Mouse (Mus musculus) cerebellum, postnatal 14 days (tissue): ENCODE data around the gene Klf1.
A peak's percentile ranks its signal among the peaks of the same experiment; 100 is the strongest.

Experiments
- DNase-seq, 2 experiments: peaks; one replicate each; pipeline ENCODE4 v3.0.0; 2021; ENCODE audit warnings: mixed read lengths in 2 of 2

Klf1 gene

DNA sequence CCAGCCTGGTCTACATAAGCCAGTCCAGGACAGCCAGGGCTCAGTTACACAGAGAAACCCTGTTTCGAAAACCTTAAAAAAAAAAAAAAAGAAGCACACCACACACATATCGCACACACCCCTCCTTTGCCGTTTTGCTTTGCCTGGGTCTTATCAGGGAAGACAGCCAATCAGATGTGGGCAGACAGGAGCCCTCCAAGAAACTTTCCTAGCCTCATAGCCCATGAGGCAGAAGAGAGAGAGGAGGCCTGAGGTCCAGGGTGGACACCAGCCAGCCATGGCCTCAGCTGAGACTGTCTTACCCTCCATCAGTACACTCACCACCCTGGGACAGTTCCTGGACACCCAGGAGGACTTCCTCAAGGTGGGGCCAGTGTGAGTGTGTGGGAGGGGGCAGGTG, at the start of gene Klf1:
Klf1 (plus strand) TSS at position 177 of the 400 bp plus-strand sequence.
- DNase-seq = no peak

DNA sequence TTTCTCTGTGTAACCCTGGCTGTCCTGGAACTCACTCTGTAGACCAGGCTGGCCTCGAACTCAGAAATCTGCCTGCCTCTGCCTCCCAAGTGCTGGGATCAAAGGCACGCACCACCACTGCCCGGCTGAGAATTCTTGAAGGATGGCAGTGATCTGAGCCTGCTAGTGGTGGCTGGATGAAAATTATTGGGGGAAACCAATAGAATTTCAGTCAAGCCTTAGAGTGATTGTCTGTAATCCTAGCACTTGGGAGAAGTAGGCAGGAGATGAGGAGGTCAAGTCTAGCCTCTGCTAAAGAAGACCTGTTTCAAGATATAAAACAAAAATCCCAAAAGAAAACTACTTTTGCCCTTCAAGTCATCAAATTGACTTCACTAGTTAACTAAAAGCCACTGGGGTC, 45.3 kb upstream of the Klf1 start:
- DNase-seq = no peak

DNA sequence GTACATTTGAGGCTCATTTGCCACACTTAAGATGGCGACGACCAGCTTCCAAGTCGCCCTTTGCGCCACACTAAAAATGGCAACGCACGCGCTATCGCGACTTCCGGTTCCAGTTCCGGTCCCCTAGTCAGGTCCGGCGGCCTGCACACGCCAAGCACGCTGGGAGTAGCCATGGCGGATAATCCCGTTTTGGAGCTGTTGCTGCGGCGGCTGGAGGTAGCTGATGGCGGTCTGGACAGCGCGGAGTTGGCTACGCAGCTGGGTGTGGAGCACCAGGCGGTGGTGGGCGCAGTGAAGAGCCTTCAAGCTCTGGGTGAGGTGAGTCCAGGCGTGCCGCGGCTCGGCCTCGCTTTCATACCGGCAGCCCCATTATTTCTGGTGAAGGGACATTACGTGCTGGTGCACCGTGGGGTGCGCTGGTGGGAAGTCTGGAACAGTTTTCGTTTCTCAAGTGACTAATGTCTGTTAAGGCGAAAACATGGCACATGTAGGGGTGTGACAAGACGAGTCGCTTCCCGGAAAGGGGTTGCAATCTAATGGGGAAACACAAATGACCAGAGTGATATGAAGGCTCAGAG, 44.8 kb upstream of the Klf1 start, which contains the start of gene Farsa:
Farsa (plus strand) TSS at position 126 of the 578 bp plus-strand sequence.
- peak; percentile 94 to 95 for DNase-seq

DNA sequence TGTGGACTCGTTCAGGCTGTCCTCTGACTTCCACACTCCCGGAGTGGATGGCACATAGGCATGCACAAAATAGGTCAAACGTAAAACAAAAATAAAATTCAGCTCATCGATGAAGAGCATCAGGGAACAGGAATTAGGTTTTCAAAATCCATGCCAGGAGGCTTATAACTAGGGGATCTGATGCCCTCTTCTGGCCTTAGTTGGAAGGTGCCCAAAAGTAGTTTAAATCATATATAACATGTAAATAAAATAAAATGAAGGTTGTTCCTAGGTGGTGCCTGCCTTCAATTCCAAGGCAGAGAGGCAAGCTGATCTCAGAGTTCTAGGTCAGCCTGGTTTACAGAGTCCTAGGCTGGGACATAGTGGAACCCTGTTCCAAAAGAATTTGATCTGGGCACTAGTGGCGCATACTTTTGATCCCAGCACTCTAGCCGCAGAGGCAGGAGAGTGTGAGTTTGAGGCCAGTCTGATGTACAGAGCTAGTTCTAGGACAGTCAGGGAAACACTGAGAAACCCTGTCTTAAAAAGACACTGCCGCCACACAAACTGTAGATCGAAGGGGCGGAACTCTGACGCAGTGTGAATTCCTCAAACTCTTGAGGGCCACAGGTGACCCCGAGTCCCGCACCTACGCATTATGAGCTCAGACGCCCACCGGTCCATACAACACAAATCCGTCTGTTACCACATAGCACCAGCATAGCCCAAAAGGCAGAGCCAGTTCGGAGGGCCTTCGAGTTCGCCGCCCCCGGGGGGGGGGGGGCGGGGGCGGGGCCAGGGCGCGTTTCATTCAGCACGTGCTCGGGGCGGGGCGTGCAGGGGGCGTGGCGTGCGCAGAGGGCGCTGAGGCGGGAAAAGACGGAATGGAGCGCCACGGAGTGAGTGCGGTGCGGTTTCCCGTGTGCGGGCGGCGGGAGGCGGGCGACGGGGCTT, 30.1 kb upstream of the Klf1 start, which contains the start of gene Syce2:
Syce2 (plus strand) TSS at position 736 of the 933 bp plus-strand sequence.
- peak; percentile 71 to 84 for DNase-seq

DNA sequence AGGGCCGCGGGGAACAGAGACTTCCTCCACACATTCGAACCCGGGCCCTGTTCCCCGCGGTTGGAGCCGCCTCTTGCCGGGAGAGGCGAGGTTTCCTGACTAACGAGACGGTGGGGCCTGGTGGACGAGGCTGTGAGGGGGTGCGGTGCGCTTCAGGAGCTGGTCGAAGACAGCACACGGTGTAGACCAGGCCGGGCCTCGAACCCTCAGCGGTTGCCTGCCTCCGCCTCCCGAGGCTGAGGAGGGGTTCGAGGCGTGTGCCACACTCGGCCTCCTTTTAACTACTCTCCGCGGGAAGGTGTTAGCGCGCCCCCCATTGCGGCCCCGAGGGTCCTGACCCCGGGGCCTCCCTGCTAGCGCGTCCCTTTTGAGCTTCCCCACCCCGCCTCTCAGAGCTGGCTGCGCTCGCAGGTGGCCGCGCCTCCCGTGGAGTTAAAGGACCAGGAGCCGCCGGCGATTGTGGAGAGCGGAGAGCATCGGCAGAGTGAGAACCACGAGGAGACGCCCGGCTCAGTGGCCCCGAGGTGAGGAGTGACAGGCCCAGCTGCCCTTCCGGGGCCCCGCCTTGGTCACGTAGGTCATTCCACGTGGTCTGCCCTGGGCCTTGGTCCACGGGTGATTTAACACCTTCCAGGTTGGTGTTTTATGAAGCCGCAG, 29.3 kb upstream of the Klf1 start:
- DNase-seq = peak; percentile 29 to 48

DNA sequence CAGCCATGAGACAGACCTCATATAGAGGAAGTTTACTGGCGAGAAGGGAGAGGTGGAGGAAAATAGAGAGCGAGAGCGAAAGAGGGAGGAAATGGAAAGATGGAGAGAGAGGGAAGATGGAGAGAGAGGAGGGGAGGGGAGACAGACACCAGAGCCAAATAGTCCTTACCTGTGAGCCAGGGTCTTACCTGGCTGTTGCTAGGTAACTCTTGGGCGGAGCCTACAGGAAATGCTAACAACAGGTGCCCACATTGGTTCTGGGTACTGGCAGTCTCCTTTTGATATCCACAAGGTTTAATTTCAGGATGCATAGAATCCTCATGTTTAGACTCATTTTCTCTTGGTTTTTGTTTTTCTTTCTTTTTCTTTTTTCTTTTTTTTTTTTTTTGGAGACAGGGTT, 28.7 kb upstream of the Klf1 start:
- no peak for DNase-seq

DNA sequence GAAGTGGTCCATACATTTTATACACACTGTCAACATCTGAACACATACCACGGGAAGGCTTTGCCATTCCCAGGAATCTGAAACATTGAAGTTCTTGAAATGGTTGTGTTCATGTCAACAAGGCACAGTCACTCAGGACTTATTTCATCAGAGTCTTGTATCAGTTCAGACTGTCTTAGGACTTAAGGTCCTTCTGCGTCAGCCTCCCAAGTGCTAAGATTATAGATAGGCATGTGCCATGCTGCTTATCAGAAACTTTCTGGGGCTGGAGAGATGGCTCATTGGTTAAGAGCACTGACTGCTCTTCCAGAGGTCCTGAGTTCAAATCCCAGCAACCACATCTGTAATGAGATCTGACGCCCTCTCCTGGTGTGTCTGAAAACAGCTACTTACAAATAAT, 27.4 kb upstream of the Klf1 start:
- no peak for DNase-seq

DNA sequence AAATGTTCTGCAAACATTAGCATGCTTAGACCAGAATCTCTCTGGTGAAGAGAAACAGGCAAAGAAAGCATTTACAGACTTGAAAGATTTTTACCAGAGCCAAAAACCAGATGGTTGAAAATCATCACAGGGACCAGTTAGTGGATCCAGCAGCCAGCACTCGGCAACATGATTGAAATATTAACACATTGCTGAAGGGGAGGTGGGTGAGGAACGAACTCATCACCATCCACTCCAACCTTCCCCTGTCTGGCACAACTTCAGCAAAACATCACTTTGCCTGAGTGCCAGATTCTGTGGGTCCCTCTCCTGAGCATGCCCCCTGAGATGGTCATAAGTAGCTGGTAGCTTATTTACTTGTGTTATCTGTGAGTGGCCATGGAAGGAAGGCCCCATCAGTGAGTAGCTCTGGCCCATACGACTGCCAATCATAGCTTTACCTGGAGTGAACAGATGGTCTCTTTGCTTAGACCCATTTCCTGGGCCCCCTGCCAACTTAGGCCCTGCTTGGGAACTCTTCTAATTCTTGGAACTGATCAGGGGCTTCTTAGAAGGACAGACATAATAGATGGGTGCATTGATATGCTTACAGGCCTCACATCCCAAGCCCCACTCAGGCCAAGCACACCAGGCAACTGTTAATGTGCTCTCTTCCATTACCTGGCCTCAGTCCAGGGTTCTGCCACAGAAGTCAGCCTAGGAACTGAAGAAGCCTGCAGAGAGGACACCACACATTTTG, 24.3 kb upstream of the Klf1 start:
- peak; percentile 94 to 95 for DNase-seq

DNA sequence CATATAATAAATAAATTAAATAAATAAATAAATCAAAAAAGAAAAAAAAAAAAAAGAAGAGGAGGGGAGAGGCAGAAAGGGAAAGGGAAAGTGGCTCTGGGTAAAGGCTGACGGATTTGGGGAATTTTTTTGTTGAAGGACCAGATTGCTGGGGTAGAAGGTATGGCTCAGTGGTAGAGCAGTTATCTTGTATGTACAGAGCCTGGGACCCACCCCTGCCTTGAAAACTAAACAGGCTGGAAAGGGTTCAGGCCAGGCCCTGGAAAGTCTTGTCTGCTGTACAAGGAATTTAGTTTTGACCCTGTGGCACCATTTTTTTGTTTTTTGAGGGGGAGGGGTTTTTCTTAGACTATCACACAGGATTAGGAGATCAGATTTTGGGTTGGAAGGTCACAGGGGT, 22.8 kb upstream of the Klf1 start:
- no peak for DNase-seq

DNA sequence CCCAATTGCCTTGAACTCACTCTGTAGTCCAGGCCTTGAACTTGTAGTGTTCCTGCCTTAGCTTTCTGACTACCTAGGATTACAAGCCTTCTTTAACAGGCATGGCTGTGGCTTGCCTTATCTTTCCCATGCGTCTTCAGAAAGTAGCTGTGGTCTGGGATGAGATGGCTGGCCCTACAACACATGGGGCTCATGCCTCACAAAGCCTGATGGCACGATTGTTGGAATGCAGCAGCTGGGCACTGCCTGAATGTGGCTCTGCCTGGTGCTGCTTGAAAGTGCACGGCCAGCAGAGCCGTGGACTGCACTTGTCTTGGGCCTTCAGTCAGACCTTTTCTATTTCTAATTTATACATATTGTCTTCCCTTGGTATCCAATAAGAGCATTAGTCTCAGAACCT, 17.0 kb upstream of the Klf1 start:
- DNase-seq = no peak

DNA sequence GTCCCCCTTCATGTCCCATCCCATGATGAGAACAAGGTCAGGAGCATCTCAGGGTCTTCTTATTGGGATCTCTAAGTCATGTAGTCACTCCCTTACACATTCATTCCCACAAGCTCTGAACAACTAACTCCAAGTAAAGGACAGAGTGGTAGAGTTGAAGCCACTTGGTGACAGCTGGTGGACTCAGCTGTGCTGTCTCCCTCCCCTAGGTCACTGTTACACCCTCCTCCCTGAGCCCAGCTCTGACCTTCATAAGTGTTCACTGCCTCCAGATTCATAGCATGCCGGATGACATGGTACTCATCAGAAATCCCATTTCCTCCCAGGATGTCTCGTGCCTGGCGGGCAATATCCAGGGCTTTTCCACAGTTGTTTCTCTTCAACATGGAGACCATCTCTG, 13.4 kb upstream of the Klf1 start:
- no peak for DNase-seq

DNA sequence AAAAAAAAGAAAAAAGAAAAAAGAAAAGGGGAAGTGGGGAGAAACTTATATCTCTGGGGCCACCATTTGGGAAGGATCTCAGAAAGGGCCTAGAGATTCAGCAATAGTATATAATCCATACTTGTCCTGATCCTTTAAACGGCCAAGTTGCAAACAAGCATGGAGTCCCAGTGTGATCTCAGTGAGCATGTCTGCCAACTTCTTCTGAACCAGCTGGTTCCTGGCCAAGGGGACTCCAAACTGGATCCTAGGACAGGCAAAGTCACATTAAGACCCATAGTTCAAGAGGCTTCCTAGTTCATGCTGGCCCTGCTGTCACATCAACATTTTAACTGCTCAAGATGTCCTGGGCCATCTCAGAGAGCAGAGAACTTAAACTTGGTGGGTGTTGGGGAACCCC, 12.6 kb upstream of the Klf1 start:
- DNase-seq = no peak

DNA sequence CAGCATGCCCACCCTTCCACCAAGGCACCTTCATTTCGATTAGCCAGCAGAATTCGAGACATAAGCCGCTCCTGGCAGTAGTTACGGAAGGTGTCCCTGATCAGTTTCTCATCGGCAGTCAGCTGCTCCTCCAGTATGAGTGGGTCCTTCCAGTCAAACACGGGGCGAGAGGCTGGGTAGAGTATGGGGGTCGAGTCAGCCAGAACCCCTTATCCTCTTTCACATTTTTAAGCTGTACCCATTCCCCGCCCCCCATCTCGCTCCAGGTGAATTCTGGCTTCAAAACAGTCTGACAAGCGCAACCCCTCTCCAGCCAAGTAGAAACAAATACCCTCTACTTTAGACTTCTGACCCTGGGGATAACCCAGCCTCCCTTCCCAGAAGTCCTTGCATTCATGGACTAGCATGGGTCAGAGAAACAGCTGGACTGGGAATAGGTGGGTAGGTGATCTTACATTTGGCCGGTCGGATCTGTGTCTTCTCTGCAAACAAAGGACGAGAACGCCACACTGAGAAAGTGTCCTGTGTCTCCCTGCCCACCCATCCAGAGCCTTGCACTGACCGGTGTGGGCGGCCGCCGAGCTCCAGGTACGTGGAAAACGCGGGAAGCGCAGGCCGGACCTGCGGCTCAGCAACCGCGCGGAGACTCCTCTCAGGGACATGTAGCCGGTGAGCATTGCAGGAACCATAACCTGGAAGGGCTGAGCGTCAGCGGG, 8.6 kb upstream of the Klf1 start:
- DNase-seq = no peak

DNA sequence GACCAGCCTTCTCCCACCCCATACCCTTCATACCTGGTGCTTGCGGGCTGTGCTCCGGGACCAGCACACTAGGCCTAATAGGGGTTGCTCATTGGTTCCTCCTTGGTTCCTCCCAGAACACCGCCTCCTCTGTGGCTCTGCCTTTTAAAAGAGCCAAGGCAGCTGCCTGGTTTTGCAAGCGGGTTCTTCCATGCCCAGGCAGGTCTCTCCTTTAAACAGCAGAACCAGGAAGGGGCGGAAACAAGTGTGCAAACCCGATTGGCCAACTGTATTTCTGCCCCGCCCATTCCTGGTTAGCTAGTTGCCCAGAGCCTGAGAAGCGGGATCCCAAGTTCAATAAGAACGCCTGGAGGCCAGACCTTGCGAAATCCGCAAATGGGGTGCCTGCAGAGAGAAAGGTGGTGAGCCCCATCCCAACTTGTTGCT, 8.0 kb upstream of the Klf1 start, which contains the start of gene Gcdh:
Gcdh (minus strand) TSS at position 213 of the 426 bp plus-strand sequence.
- DNase-seq = peak; percentile 89 to 92

DNA sequence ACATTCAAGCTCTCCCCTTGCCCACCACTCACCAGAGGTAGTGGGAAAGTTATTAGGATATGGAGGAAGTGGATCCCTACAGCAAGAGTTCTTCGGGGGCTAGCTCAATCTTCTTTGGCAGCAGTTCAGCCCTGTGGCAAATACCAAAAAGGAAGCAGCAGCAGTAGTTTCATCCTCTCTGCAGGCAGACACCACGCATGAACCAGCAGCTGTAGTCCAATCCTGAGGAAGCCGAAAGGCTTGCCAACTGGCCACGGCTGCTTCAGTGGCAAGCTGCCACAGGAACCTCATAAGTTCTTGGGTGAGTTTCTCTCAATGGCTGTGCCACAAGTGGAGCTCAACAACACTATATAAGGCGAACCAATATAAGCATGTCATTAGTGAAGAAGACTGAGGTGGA, 5.8 kb upstream of the Klf1 start:
- DNase-seq = no peak

DNA sequence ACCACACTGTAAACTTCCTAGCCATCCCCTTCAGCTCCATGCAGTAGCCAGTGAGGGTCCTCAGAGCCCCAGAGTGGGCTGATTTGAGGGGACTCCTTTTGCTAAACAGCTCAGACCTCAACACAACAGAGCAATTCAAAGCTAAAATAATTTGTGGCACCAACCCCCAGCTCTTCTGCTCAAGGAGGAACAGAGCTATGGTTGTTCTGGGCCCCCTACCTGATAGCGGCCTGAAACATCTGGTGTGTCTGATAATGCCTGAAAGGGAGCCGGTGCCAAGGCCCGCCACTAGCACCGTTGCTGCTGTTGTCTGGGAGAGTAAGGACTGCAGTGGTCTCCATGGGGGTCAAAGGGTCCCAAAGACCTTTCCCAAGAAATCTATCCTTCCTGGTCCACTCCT, 657 bp upstream of the Klf1 start:
- DNase-seq = no peak

DNA sequence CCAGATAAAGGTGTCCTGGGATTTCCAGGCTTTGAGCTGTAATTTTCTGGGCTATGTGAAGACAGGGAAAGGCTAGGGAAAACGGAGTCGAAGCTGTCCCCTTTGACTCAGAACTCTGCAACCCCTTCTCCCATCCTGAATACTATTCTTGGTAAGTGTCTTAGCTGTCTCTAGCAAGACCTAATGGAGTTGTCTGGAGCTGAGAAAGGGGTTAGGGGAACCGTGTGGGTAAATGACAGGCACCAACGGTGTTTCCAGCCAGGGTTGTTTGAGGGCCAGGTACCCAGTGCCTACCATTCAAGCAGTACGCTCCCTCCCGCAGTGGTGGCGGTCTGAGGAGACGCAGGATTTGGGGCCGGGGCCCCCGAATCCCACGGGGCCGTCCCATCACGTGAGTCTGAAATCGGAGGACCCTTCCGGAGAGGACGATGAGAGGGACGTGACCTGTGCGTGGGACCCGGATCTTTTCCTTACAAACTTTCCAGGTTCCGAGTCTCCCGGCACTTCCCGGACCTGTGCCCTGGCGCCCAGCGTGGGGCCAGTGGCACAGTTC, 715 bp downstream of the Klf1 start:
- no peak for DNase-seq

DNA sequence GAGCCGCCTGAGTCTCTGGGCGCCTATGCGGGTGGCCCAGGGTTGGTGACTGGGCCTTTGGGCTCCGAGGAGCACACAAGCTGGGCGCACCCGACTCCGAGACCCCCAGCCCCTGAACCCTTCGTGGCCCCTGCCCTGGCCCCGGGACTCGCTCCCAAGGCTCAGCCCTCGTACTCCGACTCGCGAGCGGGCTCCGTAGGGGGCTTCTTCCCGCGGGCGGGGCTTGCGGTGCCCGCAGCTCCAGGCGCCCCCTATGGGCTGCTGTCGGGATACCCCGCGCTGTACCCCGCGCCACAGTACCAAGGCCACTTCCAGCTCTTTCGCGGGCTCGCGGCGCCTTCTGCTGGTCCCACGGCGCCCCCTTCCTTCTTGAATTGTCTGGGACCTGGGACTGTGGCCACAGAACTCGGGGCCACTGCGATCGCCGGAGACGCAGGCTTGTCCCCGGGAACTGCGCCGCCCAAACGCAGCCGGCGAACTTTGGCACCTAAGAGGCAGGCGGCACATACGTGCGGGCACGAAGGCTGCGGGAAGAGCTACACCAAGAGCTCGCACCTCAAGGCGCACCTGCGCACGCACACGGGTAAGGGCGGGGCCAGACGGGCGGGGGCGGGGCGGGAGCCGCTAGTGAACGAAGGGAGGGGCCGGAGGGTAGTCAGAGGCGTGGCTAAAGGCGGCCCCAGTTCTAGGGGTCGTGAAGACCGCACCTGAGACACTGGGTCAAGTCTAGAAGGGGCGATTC, 1.4 kb downstream of the Klf1 start:
- peak; percentile 99 for DNase-seq

DNA sequence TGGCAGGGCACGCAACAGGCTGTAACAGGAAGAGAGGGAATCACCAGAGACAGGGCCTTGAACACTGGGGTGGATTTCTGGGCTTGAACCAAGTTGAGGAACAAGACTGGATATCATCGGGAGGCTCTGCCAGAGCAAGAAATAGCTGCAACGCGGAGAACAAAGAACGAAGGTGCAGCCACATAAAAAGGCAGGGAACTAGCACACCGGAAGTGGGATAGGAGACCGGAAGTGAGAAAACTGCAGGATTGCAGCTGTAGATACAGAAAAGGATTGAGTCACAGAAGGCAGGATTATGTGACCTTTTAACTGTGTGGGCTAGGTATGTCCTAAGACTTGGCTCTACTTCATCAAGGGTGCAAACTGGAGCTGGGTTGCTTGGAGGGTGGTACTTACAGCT, 2.6 kb downstream of the Klf1 start:
- no peak for DNase-seq

DNA sequence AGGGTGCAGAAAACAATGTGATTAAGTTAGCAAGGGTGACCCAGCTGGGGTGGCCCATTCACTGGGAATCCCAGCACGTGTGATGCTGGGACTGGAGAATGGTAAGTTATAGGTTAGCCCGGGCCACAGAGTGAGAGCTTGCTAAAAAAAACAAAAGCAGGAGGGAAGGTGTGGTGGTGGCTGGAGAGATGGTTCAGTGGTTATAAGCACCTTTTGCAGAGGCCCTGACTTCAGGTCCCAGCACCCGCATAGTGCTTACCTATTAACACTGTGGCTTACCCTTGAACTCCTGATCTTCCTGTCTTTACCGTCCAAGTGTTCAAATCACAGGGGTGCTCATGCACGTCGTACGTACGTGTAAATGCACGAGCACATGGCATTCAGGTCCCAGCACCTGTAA, 5.3 kb downstream of the Klf1 start:
- no peak for DNase-seq

DNA sequence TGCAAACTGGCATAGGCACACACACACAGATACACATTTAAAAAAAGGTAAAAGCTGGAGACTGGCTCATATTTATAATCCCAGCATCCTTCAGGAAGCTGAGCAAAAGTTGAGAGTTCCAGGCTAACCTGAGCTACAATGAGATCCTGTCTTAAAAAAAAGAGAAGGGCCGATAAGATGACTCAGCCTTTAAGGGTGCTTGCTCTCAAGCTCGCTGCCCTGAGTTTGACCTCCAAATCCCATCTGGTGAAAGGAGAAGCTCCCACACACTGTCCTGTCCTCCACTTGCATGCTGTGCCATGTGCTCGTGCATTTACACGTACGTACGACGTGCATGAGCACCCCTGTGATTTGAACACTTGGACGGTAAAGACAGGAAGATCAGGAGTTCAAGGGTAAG, 5.8 kb downstream of the Klf1 start:
- no peak for DNase-seq
